Mouse (Mus musculus): ENCODE results near the gene Samd7.
"Not testable (repeated sequence)": the region's sequence is repeated elsewhere in the genome, so short reads cannot be mapped to it uniquely, and the experiment has no call there.

Samd7 gene

GRCm38 (mm10) chr3:30746006-30746405 lies at the start of gene Samd7:
Samd7 (plus strand) TSS chr3:30746293.
- no peak for DNase-seq (ENCODE audit: low read depth, low spot score)

DNA sequence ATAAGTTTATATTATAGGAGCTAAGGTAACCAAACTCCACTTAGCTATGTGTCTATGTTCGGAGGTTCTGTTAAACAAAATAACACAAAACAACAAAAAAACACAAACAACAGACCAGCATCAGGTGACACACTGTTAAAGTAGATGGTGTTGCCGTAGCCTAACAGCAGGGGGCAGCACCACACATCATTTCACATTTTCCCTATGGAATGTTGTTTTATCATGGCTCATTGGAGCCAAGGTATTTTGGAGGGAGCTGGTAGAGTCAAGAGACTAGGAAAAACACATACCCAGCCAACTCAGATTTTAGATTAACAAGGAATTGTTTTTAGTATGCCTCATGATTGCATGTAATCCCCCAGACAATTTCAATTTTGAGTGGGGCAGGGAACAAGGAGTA lies 49.7 kb upstream of the Samd7 start:
- peak; percentile 5 for DNase-seq (ENCODE audit: low read depth, low spot score)

DNA sequence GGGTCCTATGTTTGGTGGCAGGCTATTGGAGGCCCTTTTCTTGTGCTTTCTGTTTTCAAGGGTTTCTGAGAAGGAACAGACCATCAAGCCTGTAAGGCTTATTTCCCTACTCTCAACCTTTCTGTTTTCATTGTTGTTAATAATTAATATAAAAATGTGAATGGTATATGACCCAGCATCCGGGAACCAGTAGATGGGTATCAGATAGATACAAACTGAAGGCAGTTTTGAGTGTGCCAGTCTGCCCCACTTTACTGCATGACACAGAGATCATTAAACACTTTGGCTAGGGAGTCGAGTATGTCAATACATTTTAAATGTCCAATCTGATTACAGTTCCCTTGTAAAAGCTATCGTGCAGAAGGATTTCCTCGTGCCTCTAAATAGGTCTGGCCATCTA lies 48.2 kb upstream of the Samd7 start:
- no peak for DNase-seq (ENCODE audit: low read depth, low spot score)

- DNase-seq (ENCODE audit: low read depth, low spot score), result not testable (repeated sequence)
These were observed 46.2 kb upstream of the Samd7 start, which contains the start of gene Lrrc31 for GRCm38 (mm10) chr3:30699711-30700505. Lrrc31 (minus strand) TSS chr3:30699843.

DNA sequence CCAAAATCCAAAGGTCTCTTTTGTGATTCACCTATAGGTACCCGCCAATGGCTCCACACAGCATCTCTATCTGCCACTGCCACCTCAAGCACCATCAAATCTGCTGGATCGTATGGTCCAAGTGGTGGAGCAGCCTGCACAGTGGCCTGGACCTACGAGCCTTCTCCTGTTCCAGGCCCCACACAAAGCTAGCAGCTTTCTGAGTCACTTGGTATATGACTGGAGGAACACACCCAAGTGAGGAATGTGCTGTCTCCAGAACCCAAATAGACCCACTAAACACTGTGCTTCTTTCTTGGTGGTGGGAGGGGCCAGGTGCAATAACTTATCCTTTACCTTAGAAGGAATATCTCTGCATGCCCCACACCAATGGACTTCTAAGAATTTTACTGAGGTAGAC lies 40.1 kb upstream of the Samd7 start:
- DNase-seq (ENCODE audit: low read depth, low spot score), result no peak

GRCm38 (mm10) chr3:30706614-30707276 lies 39.3 kb upstream of the Samd7 start:
- no peak for DNase-seq (ENCODE audit: low read depth, low spot score)

DNA sequence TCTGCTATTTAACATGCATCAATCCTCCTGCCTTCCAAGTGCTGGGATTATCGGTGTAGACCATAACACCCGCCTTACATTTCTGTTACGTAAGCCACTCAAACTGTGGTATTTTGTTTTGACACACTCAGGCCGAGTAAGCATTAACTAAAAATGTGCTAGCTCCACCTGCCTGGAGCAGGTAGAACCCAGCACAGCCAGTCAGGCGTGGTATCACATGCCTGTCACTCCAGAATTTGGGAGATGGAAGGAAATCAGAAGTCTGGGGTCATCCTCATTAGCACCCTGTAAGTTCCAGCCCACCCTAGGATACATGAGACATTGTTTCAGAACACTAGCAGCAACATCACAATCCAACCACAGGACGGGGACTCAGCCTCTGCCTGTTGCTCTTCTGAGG lies 35.9 kb upstream of the Samd7 start:
- no peak for DNase-seq (ENCODE audit: low read depth, low spot score)

DNA sequence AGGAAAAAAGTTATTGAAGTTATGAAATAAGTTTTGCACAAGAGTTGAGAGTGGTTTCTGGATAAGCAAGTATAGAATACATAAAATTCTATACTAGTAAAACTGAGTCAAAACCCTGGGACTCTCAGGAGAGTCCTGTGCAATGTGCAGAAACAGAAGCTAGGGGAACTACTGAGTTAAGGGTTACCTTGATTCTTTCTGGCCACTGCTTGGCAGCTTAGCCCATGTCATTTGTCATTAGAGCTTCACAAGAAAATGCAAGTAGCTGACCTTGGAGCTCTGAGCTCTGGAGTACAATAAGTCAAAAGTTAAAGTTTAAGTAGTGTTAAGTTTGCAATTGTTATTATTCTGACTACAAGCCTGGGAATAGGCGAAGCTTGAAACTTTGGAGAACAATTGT lies 32.8 kb upstream of the Samd7 start:
- no peak for DNase-seq (ENCODE audit: low read depth, low spot score)

DNA sequence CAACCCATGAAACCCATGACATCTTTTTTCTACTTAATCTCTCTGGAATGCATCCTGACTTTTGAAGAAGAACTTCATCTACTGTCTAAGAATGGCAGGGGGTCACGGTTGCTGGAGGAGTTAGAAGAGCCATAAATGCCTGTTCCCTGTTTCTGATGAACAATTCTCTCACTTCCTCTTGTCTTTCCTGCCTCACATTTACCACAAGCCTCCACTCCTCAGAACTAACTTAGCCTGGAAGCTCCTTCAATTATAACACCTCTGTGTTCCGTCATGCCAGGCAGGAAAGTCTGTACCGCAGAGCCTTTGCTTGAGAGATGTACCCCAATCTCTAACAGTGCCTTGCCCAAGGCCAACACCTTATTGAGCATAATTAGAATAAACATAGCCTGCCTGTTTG lies 27.4 kb upstream of the Samd7 start:
- DNase-seq (ENCODE audit: low read depth, low spot score), result no peak

GRCm38 (mm10) chr3:30722036-30722435 lies 24.1 kb upstream of the Samd7 start:
- no peak for DNase-seq (ENCODE audit: low read depth, low spot score)

DNA sequence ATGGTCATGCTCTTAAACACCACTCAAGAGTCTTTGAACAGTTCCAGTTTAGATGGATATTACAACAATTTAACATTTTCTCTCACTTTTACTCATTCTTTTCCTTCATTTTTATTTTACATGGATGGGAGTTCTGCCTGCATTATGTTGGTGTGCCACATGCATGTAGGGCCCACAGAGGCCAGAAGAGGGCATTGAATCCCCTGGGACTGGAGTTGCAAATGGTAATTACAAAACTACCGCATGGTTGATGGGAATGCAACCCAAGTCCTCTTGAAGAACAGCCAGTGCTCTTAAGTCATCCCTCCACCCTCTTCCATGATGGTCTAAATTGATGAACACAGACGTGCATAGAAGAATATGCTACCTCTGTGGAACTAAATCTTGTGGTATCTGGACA lies 23.6 kb upstream of the Samd7 start:
- no peak for DNase-seq (ENCODE audit: low read depth, low spot score)

GRCm38 (mm10) chr3:30723179-30723578 lies 22.9 kb upstream of the Samd7 start:
- DNase-seq (ENCODE audit: low read depth, low spot score), result no peak

DNA sequence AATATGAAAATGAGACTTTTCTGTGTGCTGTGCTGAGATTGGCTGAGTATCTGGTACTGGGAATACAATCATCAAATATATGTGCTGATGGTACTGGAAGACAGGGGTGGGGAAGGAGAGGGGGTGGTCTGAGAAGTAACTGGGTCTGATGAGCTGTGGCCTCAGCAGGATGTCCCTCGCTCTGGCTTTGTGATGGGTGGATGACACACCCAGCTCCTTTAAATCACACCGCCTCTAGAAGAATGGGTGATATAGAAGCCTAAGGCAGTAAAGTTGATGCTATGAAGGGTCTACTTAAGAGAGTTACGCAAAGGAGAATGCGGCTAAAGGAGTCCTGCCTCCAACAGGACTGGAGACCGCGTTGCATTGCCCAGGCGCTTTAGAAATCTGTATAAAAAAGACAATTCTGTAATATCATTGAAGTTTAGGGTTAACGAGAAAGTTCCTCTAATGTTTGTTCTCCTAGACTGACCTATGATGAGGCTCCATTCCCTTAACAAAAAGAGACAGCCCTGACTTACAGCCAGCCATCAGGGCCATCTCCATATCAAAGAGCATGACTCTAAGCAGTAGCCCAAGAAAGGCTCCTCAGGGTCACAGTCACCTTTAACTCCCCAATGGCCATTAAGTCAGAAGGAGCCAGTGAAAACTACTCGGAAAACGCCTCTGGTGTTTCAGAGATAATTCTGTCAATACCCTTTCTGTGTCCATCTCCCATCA lies 21.8 kb upstream of the Samd7 start:
- DNase-seq (ENCODE audit: low read depth, low spot score), result no peak

DNA sequence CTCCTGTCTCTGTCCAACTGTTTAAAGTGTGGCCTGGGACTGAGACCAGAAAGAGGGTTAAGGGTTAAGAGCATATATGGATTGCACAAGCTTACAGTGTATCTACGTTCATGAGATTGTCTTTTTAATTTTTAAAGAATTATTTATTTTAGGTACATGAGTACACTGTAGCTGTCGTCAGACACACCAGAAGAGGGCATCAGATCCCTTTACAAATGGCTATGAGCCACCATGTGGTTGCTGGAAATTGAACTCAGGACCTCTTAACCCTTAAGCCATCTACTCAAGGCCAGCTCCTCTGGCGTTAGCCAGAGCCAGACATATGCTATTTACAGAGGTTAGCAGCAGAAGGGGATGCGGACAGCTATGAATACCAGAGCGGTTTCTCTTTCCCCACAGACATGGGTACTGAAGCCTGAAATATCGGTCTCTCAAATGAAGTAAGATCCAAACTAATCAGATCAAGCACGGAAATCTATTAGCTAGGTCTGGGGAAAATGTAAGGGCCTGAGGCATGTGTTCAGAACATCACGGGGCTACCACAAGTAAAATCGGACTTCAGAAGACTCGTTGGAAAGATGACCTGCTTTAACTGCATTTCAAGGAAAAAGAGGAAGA lies 21.1 kb upstream of the Samd7 start:
- DNase-seq (ENCODE audit: low read depth, low spot score), result no peak

DNA sequence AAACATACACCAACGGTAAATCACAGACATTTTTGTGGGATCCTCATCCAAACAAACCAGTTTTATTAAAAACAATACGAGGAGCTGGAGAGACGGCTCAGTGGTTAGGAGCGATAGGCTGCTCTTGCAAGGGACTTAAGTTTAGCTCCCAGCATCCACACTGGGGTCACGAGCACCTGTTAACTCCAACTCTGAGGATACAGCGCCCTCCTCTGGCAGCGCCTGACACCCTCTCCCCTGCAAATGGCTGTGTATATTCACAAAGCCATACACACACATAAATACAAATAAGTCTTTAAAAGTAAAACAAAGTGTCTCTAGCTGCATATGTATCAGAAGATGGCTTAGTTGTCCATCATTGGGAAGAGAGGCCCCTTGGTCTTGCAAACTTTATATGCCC lies 20.6 kb upstream of the Samd7 start:
- peak; percentile 4 for DNase-seq (ENCODE audit: low read depth, low spot score)

DNA sequence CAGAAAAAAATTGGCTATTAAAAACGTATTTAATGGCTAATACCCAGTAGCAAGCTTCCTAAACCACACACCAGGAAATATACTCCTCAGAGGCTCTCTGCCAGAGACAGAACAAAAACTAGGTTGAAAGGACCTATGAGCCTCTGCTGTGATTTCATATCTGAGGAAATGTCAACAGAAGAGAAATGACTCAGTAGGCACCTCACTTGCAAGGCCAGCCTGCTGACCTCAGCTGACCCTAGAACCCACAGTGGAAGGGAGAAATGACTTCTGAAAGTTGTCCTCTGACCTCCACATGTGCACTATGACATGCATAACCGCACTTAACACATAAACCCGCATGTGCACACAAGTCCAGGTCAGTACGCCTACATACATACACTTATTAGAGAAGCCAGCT lies 18.9 kb upstream of the Samd7 start:
- DNase-seq (ENCODE audit: low read depth, low spot score), result no peak

GRCm38 (mm10) chr3:30729046-30729445 lies 17.0 kb upstream of the Samd7 start:
- no peak for DNase-seq (ENCODE audit: low read depth, low spot score)

GRCm38 (mm10) chr3:30736809-30737208 lies 9.3 kb upstream of the Samd7 start:
- DNase-seq (ENCODE audit: low read depth, low spot score), result no peak

- no peak for DNase-seq (ENCODE audit: low read depth, low spot score)
These were observed 4.8 kb upstream of the Samd7 start for GRCm38 (mm10) chr3:30741306-30741705.

GRCm38 (mm10) chr3:30742891-30743290 lies 3.2 kb upstream of the Samd7 start:
- no peak for DNase-seq (ENCODE audit: low read depth, low spot score)

GRCm38 (mm10) chr3:30748316-30748715 lies 2.2 kb downstream of the Samd7 start:
- DNase-seq (ENCODE audit: low read depth, low spot score), result no peak

DNA sequence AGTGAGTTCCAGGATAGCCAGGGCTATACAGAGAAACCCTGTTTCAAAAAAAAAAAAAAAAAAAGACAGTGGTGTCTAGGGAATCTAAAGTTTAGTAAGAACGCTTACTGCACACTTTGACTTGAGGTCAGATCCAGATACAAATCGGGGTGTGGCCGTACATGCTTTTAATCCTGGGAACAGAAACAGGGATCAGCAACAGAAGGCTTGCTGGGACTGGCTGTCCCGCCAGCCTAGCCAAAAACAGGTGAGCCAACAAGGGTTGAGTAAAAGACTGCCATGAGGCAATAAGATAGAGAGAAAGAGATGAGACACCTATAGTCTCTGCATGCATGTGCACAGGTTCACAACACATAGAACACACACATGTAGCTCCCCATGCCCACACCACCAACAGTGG lies 8.6 kb downstream of the Samd7 start:
- DNase-seq (ENCODE audit: low read depth, low spot score), result no peak

All from CD4-positive helper T cell, adult 2 months (primary cell).